Mouse (Mus musculus) CD4-positive naive resting alpha-beta T cell, adult 57 days (primary cell): ENCODE measurements around the gene 2310022A10Rik. TPM values are rescaled to one million over a fixed set of nuclear protein-coding genes. Genes with fewer than 3 reads are reported as not detected.

Experiments
- total RNA-seq: library from RNA; stranded (reverse); gene quantifications from one replicate; pipeline ENCODE4 v1.2.4, GENCODE M21; 2023

Gene 2310022A10Rik
- 21.8 TPM for total RNA-seq

GRCm38 (mm10) chr7:27552931-27553513, at the start of gene 2310022A10Rik, which contains the start of gene Pld3:
TSS of gene 2310022A10Rik (plus strand) at chr7:27553233.
TSS of gene Pld3 (minus strand) at chr7:27553218.

GRCm38 (mm10) chr7:27522967-27523366, 30.1 kb upstream of the 2310022A10Rik start, which contains the start of gene Hipk4:
TSS of gene Hipk4 (plus strand) at chr7:27523267.

GRCm38 (mm10) chr7:27591266-27592216, 38.5 kb downstream of the 2310022A10Rik start, which contains the start of gene Akt2:
TSS of gene Akt2 (plus strand) at chr7:27591552.

Other genes with a start within 250 kb of the 2310022A10Rik start
- gene Ltbp4, start 215.5 kb upstream of the 2310022A10Rik start, total RNA-seq: 8.7 TPM
- gene Shkbp1, start 197.2 kb upstream of the 2310022A10Rik start, total RNA-seq: 70.0 TPM
- 5.5 TPM for gene Gm20479, start 195.8 kb upstream of the 2310022A10Rik start, total RNA-seq
- gene Sptbn4, start 105.5 kb upstream of the 2310022A10Rik start, total RNA-seq: not detected
- gene Blvrb, start 105.3 kb upstream of the 2310022A10Rik start, total RNA-seq: 14.0 TPM
- 12.6 TPM for gene Sertad3, start 79.5 kb upstream of the 2310022A10Rik start, total RNA-seq
- gene Sertad1, start 66.3 kb upstream of the 2310022A10Rik start, total RNA-seq: 53.7 TPM
- 1.9 TPM for gene Prx, start 53.9 kb upstream of the 2310022A10Rik start, total RNA-seq
- 0.24 TPM for gene Hipk4, start 30.0 kb upstream of the 2310022A10Rik start, total RNA-seq
- gene Pld3, start within 50 bp of the 2310022A10Rik start, total RNA-seq: 126 TPM
- 137 TPM for gene Akt2, start 38.3 kb downstream of the 2310022A10Rik start, total RNA-seq
- not detected for gene Ttc9b, start 100.7 kb downstream of the 2310022A10Rik start, total RNA-seq
- 16.1 TPM for gene Map3k10, start 121.4 kb downstream of the 2310022A10Rik start, total RNA-seq
- gene Zfp607b, start 136.1 kb downstream of the 2310022A10Rik start, total RNA-seq: 0.80 TPM
- 12.4 TPM for gene Zfp60, start 178.2 kb downstream of the 2310022A10Rik start, total RNA-seq